Comparison of ENCODE assay signal across 11 mouse cellular contexts in genomic region chr7:145131438-145132159, GRCm38 (mm10).
A peak's percentile ranks its signal among the peaks of the same experiment; 100 is the strongest.
DNase-seq lines count a peak whose midpoint lies in the region; ATAC-seq lines count a peak whose summit lies in the region.
"Had no signal": no experiment of that assay in that cellular context is flagged by ENCODE, and none has a peak within 500 bp of the region (broad histone marks: within the 10 kb centered on the region; RNA-seq: fewer than 3 reads in every experiment).

No protein-coding gene starts in this region.

- H3K27me3 ChIP-seq in heart, embryonic 10.5 days (ENCODE audit: insufficient read depth, poor library complexity, severe bottlenecking), result no peaks in the 10 kb centered on the region
- no peaks in the 10 kb centered on the region for H3K27me3 ChIP-seq in midbrain, embryonic 10.5 days (ENCODE audit: low read depth, poor library complexity, severe bottlenecking)
- H3K27me3 ChIP-seq in midbrain, embryonic 11.5 days (ENCODE audit: control insufficient read depth, insufficient read depth, low read length), result no peaks in the 10 kb centered on the region
- H3K27me3 ChIP-seq: forebrain, embryonic 12.5 days; limb, embryonic 15.5 days had no signal

- H3K4me1 ChIP-seq in heart, embryonic 10.5 days, result peaks cover 40% of the 10 kb centered on the region
- peaks cover 46% of the 10 kb centered on the region for H3K4me1 ChIP-seq in midbrain, embryonic 10.5 days
- H3K4me1 ChIP-seq in midbrain, embryonic 11.5 days (ENCODE audit: control insufficient read depth, insufficient read depth, low read length), result peaks cover 10% of the 10 kb centered on the region

- no peak overlapping the region for H3K4me2 ChIP-seq in midbrain, embryonic 11.5 days
- H3K4me2 ChIP-seq: forebrain, embryonic 12.5 days; limb, embryonic 15.5 days had no signal

- no peak for DNase-seq in heart, embryonic 10.5 days (ENCODE audit: low spot score)
- no peak for DNase-seq in heart, postnatal 10 days
- no peak for DNase-seq in midbrain, embryonic 10.5 days (ENCODE audit: low spot score)
- DNase-seq in midbrain, embryonic 11.5 days (ENCODE audit: low spot score, missing footprints), result no peak
- no peak for DNase-seq in cerebellum, adult 9-10 months
- DNase-seq in heart, postnatal 36 days, result no peak
- DNase-seq: gastrocnemius, postnatal 25 days had no signal

- no peaks in the 10 kb centered on the region for H3K79me2 ChIP-seq in macrophage (ENCODE audit: inconsistent target)

- WGBS in heart, embryonic 10.5 days, result 73% methylated on average over 8 of the region's 8 CpGs
- WGBS in midbrain, embryonic 10.5 days, result 87% methylated on average over 8 of the region's 8 CpGs
- 95% methylated on average over 8 of the region's 8 CpGs for WGBS in midbrain, embryonic 11.5 days
- 57% methylated on average over 8 of the region's 8 CpGs for WGBS in macrophage (ENCODE audit: missing documents)

- peak overlapping the region; percentile 63 for H3K27ac ChIP-seq in heart, embryonic 10.5 days
- H3K27ac ChIP-seq in midbrain, embryonic 10.5 days (replicated peaks), result peak overlapping the region; percentile 15; the same call in 1 of the 2 replicates
- no peak overlapping the region for H3K27ac ChIP-seq in midbrain, embryonic 11.5 days (ENCODE audit: low read depth, low read length)
- peak overlapping the region; percentile 12 for H3K27ac ChIP-seq in macrophage
- H3K27ac ChIP-seq: forebrain, embryonic 12.5 days; limb, embryonic 15.5 days had no signal

- no peak overlapping the region for H3K9ac ChIP-seq in midbrain, embryonic 11.5 days (ENCODE audit: low read length)
- H3K9ac ChIP-seq: forebrain, embryonic 12.5 days; limb, embryonic 15.5 days had no signal

- H3K36me3 ChIP-seq in heart, embryonic 10.5 days, result no peaks in the 10 kb centered on the region
- H3K36me3 ChIP-seq in midbrain, embryonic 10.5 days, result no peaks in the 10 kb centered on the region
- no peaks in the 10 kb centered on the region for H3K36me3 ChIP-seq in midbrain, embryonic 11.5 days (ENCODE audit: control insufficient read depth, insufficient read depth, low read length)
- H3K36me3 ChIP-seq in macrophage (ENCODE audit: inconsistent target), result no peaks in the 10 kb centered on the region
- H3K36me3 ChIP-seq: forebrain, embryonic 12.5 days; limb, embryonic 15.5 days had no signal

- H3K4me3 ChIP-seq in heart, embryonic 10.5 days, result no peak overlapping the region
- H3K4me3 ChIP-seq in midbrain, embryonic 10.5 days, result no peak overlapping the region
- H3K4me3 ChIP-seq in midbrain, embryonic 11.5 days (ENCODE audit: low read depth, low read length), result no peak overlapping the region
- H3K4me3 ChIP-seq in macrophage (ENCODE audit: inconsistent target), result no peak overlapping the region
- H3K4me3 ChIP-seq: forebrain, embryonic 12.5 days; limb, embryonic 15.5 days had no signal

- intact Hi-C loops in heart, postnatal 10 days (cut with DNase I), result no loop called here
- intact Hi-C loops in heart, postnatal 36 days (cut with DNase I), result no loop called here

- no peak for ATAC-seq in midbrain, embryonic 11.5 days (ENCODE audit: low FRiP score)
- peak; percentile 57 for ATAC-seq in hematopoietic stem cell, adult 5-6 weeks (replicated peaks in 1 of 2; ENCODE audit: insufficient read depth in 1 of 2, low FRiP score in 2 of 2, low TSS enrichment in 1 of 2, low read depth in 1 of 2, poor library complexity in 2 of 2, severe bottlenecking in 2 of 2)

- H3K9me3 ChIP-seq in heart, embryonic 10.5 days, result no peaks in the 10 kb centered on the region
- no peaks in the 10 kb centered on the region for H3K9me3 ChIP-seq in midbrain, embryonic 10.5 days (replicated peaks)
- H3K9me3 ChIP-seq in midbrain, embryonic 11.5 days (ENCODE audit: control insufficient read depth, low read length), result no peaks in the 10 kb centered on the region
- H3K9me3 ChIP-seq: forebrain, embryonic 12.5 days; limb, embryonic 15.5 days had no signal
